Mouse (Mus musculus) ES-E14 (cell line): ENCODE results near the gene Fmo4. TPM values are rescaled to one million over a fixed set of nuclear protein-coding genes. Genes with fewer than 3 reads are reported as not detected.

Source experiments
- DNase-seq: peaks from one replicate; pipeline ENCODE4 v3.0.0-alpha.2; 2013; ENCODE audit warnings: low read depth, low spot score
- H3K27ac ChIP-seq: 2 replicates; pipeline ENCODE4 v1.5.1; 2012; ENCODE audit warnings: low read depth, mild to moderate bottlenecking, low read length, moderate library complexity, mixed read lengths; ENCODE audit not compliant: poor library complexity, insufficient read depth, severe bottlenecking
- H3K36me3 ChIP-seq: 2 replicates; pipeline ENCODE4 v1.6.1; 2012; ENCODE audit warnings: mild to moderate bottlenecking, low read length, moderate library complexity, mixed read lengths; ENCODE audit not compliant: control insufficient read depth, poor library complexity, insufficient read depth, severe bottlenecking
- H3K4me1 ChIP-seq, 2 experiments: fragments of 150-350 bp in 1 of 2; sonication (generic) in 1 of 2; 2 replicates each; pipeline ENCODE4 v1.6.1; 2012; ENCODE audit warnings: low read length in 2 of 2, mild to moderate bottlenecking in 1 of 2, mixed read lengths in 1 of 2; ENCODE audit not compliant: control insufficient read depth in 2 of 2, insufficient read depth in 2 of 2, poor library complexity in 1 of 2
- H3K4me3 ChIP-seq, 2 experiments: fragments of 150-350 bp in 1 of 2; sonication (generic) in 1 of 2; 2 replicates each; pipeline ENCODE4 v1.5.1; 2012; ENCODE audit warnings: low read length in 2 of 2, low read depth in 1 of 2, mild to moderate bottlenecking in 1 of 2, mixed read lengths in 1 of 2; ENCODE audit not compliant: insufficient read depth in 1 of 2, poor library complexity in 1 of 2, severe bottlenecking in 1 of 2
- H3K9ac ChIP-seq: 2 replicates; pipeline ENCODE4 v1.6.1; 2012; ENCODE audit warnings: low read depth, mild to moderate bottlenecking, low read length, mixed read lengths; ENCODE audit not compliant: poor library complexity, insufficient read depth, severe bottlenecking
- H3K9me3 ChIP-seq: fragments of 150-350 bp; sonication (generic); 2 replicates; pipeline ENCODE4 v1.6.1; 2012; ENCODE audit warnings: low read depth, mild to moderate bottlenecking, low read length; ENCODE audit not compliant: control insufficient read depth, insufficient read depth
- CHD2 ChIP-seq: IDR thresholded peaks from 2 replicates; pipeline ENCODE4 v1.6.1; 2014; ENCODE audit warnings: mild to moderate bottlenecking, low read depth, low read length, inconsistent platforms
- HCFC1 ChIP-seq: IDR thresholded peaks from 2 replicates; pipeline ENCODE4 v1.6.1; 2012; ENCODE audit warnings: low read length, inconsistent platforms, borderline replicate concordance; ENCODE audit not compliant: insufficient read depth
- MAFK ChIP-seq: IDR thresholded peaks from 2 replicates; pipeline ENCODE4 v1.6.1; 2014; ENCODE audit warnings: mild to moderate bottlenecking, low read depth, low read length, inconsistent platforms; ENCODE audit not compliant: insufficient read depth
- ZC3H11A ChIP-seq: IDR thresholded peaks from 2 replicates; pipeline ENCODE4 v1.6.1; 2012; ENCODE audit warnings: low read depth, mild to moderate bottlenecking, inconsistent platforms, low read length, borderline replicate concordance
- ZNF384 ChIP-seq: IDR thresholded peaks from 2 replicates; pipeline ENCODE4 v1.6.1; 2012; ENCODE audit warnings: low read depth, low read length, inconsistent platforms
- in situ Hi-C, 2 experiments: fragments of 600-800 bp; cut with MboI; formaldehyde crosslinking; loops; one replicate each; pipeline ENCODE4 v1.15.1; 2025; ENCODE audit warnings: low sequenced_read_pairs in 2 of 2, inconsistent platforms in 1 of 2; ENCODE audit not compliant: unreplicated experiment in 2 of 2
- total RNA-seq: library from RNA; depleted of rRNA; stranded (reverse); fragments of 300-350 nt; gene quantifications from 2 replicates; pipeline ENCODE4 v1.2.3, GENCODE M21; 2012

Gene Fmo4
- total RNA-seq, 1 experiment, result not detected

DNA sequence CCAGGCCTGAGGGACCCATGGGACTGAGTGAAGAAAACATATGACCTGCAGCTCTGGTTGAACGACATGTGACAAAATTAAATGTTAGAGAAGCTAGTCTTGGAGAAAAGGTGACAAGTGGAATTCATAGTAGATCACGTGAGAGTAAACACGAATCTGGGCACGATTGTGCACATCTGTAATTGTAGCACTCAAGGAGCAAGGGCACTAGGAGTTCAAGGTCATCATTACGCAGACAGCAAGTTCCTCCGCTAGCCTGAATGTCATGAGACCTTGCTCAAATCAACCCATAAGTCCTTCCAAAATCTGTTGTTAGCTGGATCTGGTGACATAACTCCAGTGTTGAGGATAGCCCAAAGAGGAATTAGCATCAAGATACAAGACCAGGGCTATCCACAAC lies 25.2 kb upstream of the Fmo4 start:
- DNase-seq, result no peak
- Histone ChIP-seq H3K9ac (no peak overlapping the region), H3K9me3 (no peaks in the 10 kb centered on the region), H3K36me3 (no peaks in the 10 kb centered on the region), H3K27ac (no peak overlapping the region), H3K4me1 (no peaks in the 10 kb centered on the region), H3K4me3 (no peak overlapping the region)
- TF ChIP-seq ZC3H11A (no peak), HCFC1 (no peak), ZNF384 (no peak), CHD2 (no peak), MAFK (no peak)
- in situ Hi-C loops, result no loop called here

GRCm38 (mm10) chr1:162834342-162834741 lies 20.6 kb upstream of the Fmo4 start:
- no peak for DNase-seq
- Histone ChIP-seq H3K9ac (no peak overlapping the region), H3K27ac (no peak overlapping the region), H3K9me3 (no peaks in the 10 kb centered on the region), H3K4me1 (peaks cover 0 to 2% of the 10 kb centered on the region in 2 experiments; a peak in 2 of 4 replicates), H3K4me3 (no peak overlapping the region), H3K36me3 (no peaks in the 10 kb centered on the region)
- in situ Hi-C loops, result no loop called here
- TF ChIP-seq MAFK (no peak), ZNF384 (no peak), HCFC1 (no peak), ZC3H11A (no peak), CHD2 (no peak)

GRCm38 (mm10) chr1:162832574-162832953 lies 18.8 kb upstream of the Fmo4 start:
- Histone ChIP-seq H3K4me1 (peaks cover 0 to 2% of the 10 kb centered on the region in 2 experiments; a peak in 2 of 4 replicates), H3K27ac (no peak overlapping the region), H3K9ac (no peak overlapping the region), H3K4me3 (no peak overlapping the region), H3K36me3 (no peaks in the 10 kb centered on the region), H3K9me3 (no peaks in the 10 kb centered on the region)
- DNase-seq, result no peak
- TF ChIP-seq CHD2, result no peak
- TF ChIP-seq HCFC1, result no peak
- no peak for TF ChIP-seq ZC3H11A
- TF ChIP-seq MAFK, result no peak
- no peak for TF ChIP-seq ZNF384
- in situ Hi-C loops, result no loop called here

GRCm38 (mm10) chr1:162831838-162832573 lies 18.2 kb upstream of the Fmo4 start:
- peak; percentile 45 for DNase-seq
- peaks cover 0 to 2% of the 10 kb centered on the region in 2 experiments; a peak in 2 of 4 replicates for H3K4me1 ChIP-seq
- H3K27ac ChIP-seq, result no peak overlapping the region
- no peak overlapping the region for H3K9ac ChIP-seq
- no peaks in the 10 kb centered on the region for H3K9me3 ChIP-seq
- H3K4me3 ChIP-seq, result no peak overlapping the region
- no peaks in the 10 kb centered on the region for H3K36me3 ChIP-seq
- TF ChIP-seq CHD2 (no peak), ZNF384 (no peak), HCFC1 (no peak), ZC3H11A (no peak), MAFK (no peak)
- in situ Hi-C loops, result no loop called here

GRCm38 (mm10) chr1:162819280-162819679 lies 5.5 kb upstream of the Fmo4 start:
- in situ Hi-C loops, result no loop called here
- H3K4me1 ChIP-seq, result no peaks in the 10 kb centered on the region
- DNase-seq, result no peak

More at GRCm38 (mm10) chr1:162819280-162819679, 5.5 kb upstream of the Fmo4 start:
- TF ChIP-seq CHD2 (no peak), HCFC1 (no peak), MAFK (no peak), ZC3H11A (no peak), ZNF384 (no peak)
- Histone ChIP-seq H3K27ac (no peak overlapping the region), H3K9ac (no peak overlapping the region), H3K36me3 (no peaks in the 10 kb centered on the region), H3K4me3 (no peak overlapping the region), H3K9me3 (no peaks in the 10 kb centered on the region)
